Mouse (Mus musculus) urinary bladder, adult 2 months (tissue): ENCODE results near the gene Proz. TPM values are rescaled to one million over a fixed set of nuclear protein-coding genes. Genes with fewer than 3 reads are reported as not detected.

ENCODE experiments used
- DNase-seq: peaks from one replicate; pipeline ENCODE4 v3.0.0; 2022; ENCODE audit warnings: low spot score
- polyA plus RNA-seq: library from polyadenylated mRNA; depleted of rRNA; stranded (reverse); fragments of >200 nt; gene quantifications from 2 replicates; pipeline ENCODE4 v1.2.3, GENCODE M21; 2012; rRNA removed

Proz gene
- polyA plus RNA-seq, 1 experiment, result 0.01 TPM

DNA sequence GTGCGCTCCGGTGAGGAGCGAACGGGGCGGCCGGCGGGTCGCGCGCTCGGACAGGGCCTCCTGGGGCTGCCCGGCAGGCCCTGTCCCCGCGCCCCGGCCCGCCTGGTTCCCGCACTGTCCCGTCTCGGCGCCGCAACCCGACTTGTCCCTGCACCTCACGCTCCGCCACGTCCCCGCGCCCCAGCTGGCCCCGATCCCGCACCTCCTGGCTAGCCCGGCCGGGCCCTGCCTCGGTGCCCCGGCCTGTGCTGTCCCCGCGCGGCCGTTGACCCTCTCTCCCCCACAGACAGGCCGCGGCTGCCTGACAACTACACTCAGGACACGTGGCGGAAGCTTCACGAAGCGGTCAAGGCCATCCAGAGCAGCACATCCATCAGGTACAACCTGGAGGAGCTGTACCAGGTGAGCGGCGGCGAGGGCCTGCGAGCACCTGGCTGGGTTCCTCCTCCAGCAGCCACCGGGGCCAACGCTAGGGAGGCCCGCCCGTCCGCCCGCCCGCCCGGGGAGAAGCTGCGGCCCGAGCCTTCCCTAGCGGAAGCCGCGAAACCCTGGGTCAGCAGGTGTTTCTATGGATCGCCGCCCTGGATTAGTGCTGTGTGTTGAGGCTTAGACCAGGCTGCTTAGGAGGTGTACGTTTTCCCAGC lies 45.3 kb downstream of the Proz start:
- DNase-seq, result no peak

DNA sequence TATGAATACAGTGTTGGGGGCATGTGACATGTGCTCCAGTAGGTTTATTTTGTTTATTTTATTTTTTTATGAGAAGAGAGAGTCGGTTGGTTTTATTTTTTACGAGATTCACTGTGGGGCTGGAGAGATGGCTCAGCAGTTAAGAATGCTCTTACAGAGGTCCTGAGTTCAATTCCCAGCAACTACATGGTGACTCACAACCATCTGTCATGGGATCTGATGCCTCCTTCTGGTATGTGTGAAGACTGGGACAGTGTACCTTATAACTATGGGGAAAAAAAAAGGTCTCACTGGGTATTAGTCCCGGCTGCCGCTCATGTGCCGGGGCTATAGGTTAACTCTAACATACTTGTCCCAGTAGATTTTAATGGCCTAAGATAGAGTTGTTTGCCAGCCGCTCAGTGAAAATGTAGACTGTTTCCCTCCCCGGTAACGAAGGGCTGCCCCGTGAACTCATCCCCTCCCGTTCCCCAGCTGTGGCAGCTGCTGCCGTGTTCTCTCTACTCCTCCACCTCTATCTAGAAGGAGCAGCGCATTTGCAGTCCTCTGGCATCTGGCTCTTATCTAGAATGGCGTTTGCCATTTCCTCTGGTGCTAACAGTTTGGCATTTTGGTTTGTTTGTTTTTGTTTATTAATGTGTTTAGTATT lies 47.4 kb downstream of the Proz start:
- DNase-seq, result no peak

DNA sequence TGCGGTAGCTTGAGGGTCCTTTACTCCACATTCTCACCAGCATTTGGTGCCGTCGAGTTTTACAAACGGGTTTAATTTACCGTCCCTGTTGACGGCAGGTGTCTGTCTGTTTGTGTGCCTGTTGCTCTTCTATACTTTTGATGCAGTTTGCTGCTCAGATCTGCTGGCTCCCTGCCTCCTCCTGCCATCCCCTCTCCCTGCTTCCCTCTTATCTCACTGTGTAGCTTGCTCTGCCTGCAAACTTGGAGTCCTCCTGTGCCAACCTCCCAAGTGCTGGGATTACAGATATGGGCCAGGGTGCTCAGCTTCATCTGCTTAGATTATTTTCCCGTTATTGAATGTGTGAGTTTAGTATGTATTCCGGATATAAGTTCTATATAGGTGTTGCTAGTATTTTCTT lies 48.3 kb downstream of the Proz start:
- no peak for DNase-seq

DNA sequence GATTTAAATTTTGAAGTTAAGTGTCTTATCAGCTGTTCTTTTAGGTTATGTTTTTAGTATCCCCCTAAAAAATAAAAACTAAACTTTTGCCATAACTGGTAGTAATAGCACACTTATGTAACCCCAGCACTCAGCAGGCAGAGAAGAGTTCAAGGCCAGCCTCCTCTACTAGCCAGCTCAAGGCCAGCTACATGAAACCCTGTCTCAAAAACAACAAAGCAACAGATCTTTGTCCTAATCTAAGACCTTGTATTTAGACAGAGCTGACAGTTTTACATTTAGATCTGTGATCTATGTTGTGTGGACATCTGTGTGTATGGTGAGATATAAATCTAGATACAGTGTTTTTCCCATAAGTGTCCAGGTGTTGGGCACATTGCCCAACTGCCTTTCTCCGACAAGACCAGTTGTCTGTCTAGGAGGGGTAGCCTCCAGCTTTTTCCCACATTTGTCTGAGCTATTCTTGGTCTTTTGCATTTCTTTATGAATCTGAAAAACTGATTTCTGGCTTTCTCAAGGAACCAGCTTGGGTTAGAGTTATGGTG lies 48.8 kb downstream of the Proz start:
- no peak for DNase-seq

DNA sequence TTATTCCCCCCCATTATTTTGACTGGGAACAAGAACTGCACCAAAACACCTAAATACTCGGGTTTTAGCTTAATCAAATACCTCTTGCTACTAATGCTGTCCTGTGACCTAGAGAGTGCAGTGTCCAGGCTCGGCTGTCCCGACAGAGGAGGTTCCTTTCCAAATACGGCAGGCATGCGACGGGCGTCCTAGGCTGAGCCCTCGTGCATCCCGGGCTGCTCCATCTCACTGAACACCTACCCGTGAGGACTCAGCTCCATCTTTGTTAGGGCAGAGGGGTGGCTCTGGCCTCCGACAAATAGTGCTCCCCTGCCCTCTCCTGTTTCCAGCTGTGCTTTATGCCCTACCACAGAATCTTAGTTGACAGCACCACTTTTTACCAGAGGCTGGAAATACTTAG lies 51.2 kb downstream of the Proz start:
- DNase-seq, result no peak

DNA sequence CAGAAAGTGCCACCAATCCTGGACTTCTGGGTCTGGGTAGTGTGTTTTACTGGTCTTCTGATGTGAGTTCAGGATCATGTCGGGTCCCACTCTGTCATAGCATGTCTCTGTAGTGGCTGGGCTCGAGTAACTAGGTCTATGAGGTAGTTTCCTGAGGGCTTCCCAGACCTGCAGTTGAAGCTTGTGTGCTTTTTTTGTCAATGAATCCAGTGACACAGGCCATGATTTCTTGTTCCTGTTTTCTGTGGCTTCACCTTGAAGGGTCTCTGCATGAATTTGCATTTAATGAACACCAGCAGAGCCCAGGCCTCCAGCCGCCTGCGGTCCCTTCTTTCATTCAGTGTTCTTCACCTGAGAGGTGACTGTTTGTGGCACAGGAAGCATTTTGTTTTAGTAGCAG lies 52.5 kb downstream of the Proz start:
- no peak for DNase-seq

DNA sequence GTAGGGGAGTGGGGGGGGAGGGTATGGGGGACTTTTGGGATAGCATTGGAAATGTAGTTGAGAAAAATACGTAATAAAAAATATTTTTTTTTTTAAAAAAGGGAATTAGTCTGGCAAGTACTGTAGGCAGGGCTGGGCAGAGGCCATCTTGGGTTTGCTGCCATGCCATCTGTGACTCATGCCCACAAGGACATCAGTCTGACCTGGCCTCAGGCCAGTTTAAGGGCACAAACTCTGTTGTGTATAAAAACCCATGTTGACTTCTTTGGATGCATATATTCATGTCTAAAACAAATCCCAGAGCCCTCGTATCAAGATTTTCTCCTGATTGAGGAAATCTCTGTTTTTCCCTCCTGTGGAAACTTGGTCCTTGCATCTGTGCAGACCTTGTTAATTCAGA lies 56.4 kb downstream of the Proz start:
- no peak for DNase-seq

DNA sequence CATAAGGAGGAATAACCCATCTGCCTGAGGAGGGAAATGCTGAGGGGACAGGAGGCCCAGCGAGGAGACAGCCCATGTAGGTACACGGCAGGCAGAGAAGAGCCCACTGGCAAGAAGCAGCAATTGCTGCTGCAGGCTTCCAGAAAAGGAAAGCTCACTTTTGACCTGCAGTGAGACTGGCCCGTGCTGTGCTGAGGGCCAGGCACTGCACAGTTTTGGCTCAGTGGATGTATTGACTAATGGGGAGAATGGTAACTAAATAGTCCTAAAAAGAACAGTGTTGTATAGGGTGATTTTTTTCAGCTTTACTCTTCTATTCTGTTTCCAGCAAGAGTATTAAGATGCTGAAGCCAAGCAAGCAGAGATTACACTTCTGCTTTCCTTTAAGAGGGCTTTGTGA lies 57.8 kb downstream of the Proz start:
- no peak for DNase-seq

DNA sequence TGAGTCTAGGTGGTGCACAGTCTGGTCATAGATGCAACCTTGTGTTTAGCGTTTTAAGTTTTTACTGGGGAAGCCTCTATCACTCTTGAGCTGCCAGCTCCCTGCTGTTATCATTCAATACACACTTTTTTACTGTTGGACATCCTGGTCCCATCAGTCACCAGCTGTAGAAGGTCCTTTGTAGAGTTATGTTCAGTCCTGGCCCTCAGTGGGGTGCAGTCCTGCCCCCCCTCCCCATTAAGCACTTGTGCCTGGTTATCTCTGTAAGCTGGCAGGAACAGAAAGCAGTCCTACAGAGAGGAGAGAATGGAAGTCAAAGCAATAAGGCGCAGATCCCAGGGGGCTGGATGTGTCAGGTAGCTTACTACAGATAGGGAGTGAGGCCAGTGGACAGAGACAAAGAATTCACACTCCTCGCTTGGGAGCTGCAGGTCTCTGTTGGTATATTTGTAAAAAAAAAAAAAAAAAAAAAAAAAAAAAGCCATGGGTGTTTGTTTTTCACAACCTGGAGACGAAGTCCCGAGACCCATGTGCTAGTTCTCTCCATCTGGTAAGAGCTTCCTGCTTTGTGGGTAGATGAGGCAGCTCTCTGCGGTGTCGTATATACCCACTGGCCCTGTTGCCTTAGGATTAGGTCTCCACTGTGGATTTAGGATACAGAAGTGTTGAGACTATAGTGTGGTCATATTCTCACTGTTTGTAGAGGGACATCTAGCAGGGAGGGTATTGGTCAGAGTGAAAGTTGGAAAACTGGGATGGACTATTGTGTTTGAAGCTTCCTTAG lies 60.4 kb downstream of the Proz start:
- DNase-seq, result no peak

DNA sequence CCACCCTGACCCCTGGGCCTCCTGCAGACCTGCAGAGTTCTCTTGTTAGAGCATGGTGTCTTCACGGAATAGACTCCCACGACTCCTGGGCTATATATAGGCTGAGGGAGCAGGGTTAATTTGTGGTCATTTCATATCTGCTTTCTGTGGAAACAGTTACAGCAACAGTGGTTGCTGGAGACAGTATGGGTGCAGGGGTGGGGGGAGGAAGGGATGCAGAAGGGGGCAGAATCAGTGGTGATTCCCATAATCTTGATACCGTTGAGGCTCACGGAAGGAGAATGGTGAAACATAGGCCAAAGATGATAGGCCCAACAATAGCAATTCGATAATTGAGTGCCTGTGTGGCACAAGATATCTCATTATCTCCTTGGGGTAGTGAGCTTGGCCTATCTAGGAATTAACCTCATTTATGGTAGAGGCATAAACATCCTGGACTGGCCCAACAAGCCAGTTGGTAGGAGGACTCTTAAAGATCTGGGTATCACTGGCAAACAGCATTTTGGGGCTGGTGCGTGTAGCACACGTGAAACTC lies 62.2 kb downstream of the Proz start:
- no peak for DNase-seq

DNA sequence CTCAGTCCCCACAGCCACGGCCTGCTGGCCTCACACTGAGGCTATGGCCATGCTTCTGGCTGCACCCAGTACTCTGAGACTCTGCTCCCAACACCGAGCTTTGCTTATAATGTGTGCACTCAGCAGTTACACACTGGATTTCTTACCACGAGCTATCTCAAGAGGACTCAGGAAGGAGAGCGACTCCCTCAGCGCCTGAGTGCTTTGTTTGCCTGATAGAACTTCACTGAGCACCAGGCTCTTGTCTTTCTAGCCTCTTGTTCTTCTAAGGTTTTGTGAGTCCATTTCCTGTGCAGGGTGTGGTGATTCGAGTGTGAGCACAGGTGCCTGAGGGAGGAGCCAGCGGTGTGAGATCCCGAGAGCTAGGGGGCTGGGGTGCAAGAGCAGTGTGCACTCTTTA lies 64.2 kb downstream of the Proz start:
- DNase-seq, result no peak

Other genes with a start within 250 kb of the Proz start
- gene Mcf2l, start 187.1 kb upstream of the Proz start, polyA plus RNA-seq, result 4.8 and 10.3 TPM in 2 replicates
- gene F7, start 34.9 kb upstream of the Proz start, polyA plus RNA-seq, result 0.08 and 0.16 TPM in 2 replicates
- gene F10, start 23.6 kb upstream of the Proz start, polyA plus RNA-seq, result 0.22 and 0.35 TPM in 2 replicates
- gene Pcid2, start 44.5 kb downstream of the Proz start, polyA plus RNA-seq, result 23.8 and 24.5 TPM in 2 replicates
- gene Cul4a, start 44.7 kb downstream of the Proz start, polyA plus RNA-seq, result 55.7 and 58.2 TPM in 2 replicates
- 555 and 563 TPM in 2 replicates for gene Lamp1, start 98.2 kb downstream of the Proz start, polyA plus RNA-seq
- gene Grtp1, start 139.7 kb downstream of the Proz start, polyA plus RNA-seq, result 14.2 and 14.9 TPM in 2 replicates
- gene Adprhl1, start 193.2 kb downstream of the Proz start, polyA plus RNA-seq, result 0.36 and 0.81 TPM in 2 replicates
- 27.7 and 28.2 TPM in 2 replicates for gene Dcun1d2, start 227.2 kb downstream of the Proz start, polyA plus RNA-seq
- gene Tmco3, start 227.3 kb downstream of the Proz start, polyA plus RNA-seq, result 22.1 and 23.8 TPM in 2 replicates